22 mouse cellular contexts compared by ENCODE assay signal in the genomic region with DNA sequence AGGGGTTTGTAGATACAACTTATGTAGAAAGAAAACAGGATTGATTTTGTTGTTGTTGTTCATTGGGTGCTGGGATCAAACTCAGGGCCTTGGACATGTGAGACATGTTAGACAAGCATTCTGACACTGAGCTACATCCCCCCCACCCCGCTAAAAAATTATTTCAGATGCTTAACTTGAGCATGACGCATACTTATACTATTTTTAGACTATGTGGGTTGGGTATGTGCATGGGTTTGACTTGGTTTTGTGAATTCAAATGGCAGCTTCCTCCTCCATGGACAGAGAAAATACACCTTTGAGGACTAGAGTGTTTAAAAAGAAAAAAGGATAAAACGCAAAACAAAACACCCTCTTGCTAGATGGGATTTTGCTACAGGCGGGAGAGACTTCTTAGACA. TPM values are rescaled to one million over a fixed set of nuclear protein-coding genes. Genes with fewer than 3 reads are reported as not detected.
A peak's percentile ranks its signal among the peaks of the same experiment; 100 is the strongest.
DNase-seq lines count a peak whose midpoint lies in the region; ATAC-seq lines count a peak whose summit lies in the region.
"Had no signal": no experiment of that assay in that cellular context is flagged by ENCODE, and none has a peak within 500 bp of the region (broad histone marks: within the 10 kb centered on the region; RNA-seq: fewer than 3 reads in every experiment).

No protein-coding gene starts in this region.

- no peak overlapping the region for H3K4me3 ChIP-seq in heart, embryonic 14.5 days (ENCODE audit: control insufficient read depth in 1 of 2, insufficient read depth in 1 of 2, low read depth in 1 of 2, low read length in 2 of 2)
- H3K4me3 ChIP-seq in hindbrain, embryonic 13.5 days: no peak overlapping the region
- H3K4me3 ChIP-seq: embryonic facial prominence, embryonic 10.5 days; erythroblast, embryonic 14.5 days; forebrain, embryonic 10.5 days had no signal

- H3K4me1 ChIP-seq in heart, embryonic 14.5 days (ENCODE audit: control insufficient read depth in 2 of 2, insufficient read depth in 2 of 2, low read length in 2 of 2): peaks cover 22 to 46% of the 10 kb centered on the region in 2 experiments
- H3K4me1 ChIP-seq in hindbrain, embryonic 13.5 days (replicated peaks): no peaks in the 10 kb centered on the region

- no peak overlapping the region for H3K9ac ChIP-seq in heart, embryonic 14.5 days (ENCODE audit: low read length)
- no peak overlapping the region for H3K9ac ChIP-seq in hindbrain, embryonic 13.5 days

- H3K27me3 ChIP-seq in heart, embryonic 14.5 days (ENCODE audit: control insufficient read depth, insufficient read depth, low read length): no peaks in the 10 kb centered on the region
- H3K27me3 ChIP-seq in hindbrain, embryonic 13.5 days: no peaks in the 10 kb centered on the region

- no peaks in the 10 kb centered on the region for H3K36me3 ChIP-seq in heart, embryonic 14.5 days (ENCODE audit: control insufficient read depth, insufficient read depth, low read length)
- no peaks in the 10 kb centered on the region for H3K36me3 ChIP-seq in hindbrain, embryonic 13.5 days
- H3K36me3 ChIP-seq: embryonic facial prominence, embryonic 10.5 days; forebrain, embryonic 10.5 days had no signal

- H3K4me2 ChIP-seq in heart, embryonic 14.5 days (ENCODE audit: low read length): no peak overlapping the region
- no peak overlapping the region for H3K4me2 ChIP-seq in hindbrain, embryonic 13.5 days
- H3K4me2 ChIP-seq: heart, embryonic 11.5 days had no signal

- ATAC-seq in frontal cortex, adult (ENCODE audit: low TSS enrichment): peak; percentile 41; the same call in 1 of the 2 replicates
- ATAC-seq in heart, embryonic 14.5 days (ENCODE audit: insufficient number of reproducible peaks, insufficient read depth, low FRiP score, low read depth): no peak
- ATAC-seq in hindbrain, embryonic 13.5 days (ENCODE audit: low FRiP score): no peak
- ATAC-seq: forebrain, embryonic 14.5 days; hindbrain, embryonic 16.5 days had no signal

- H3K9me3 ChIP-seq in heart, embryonic 14.5 days (ENCODE audit: control insufficient read depth, low read length): no peaks in the 10 kb centered on the region
- no peaks in the 10 kb centered on the region for H3K9me3 ChIP-seq in hindbrain, embryonic 13.5 days
- H3K9me3 ChIP-seq: embryonic facial prominence, embryonic 10.5 days; forebrain, embryonic 10.5 days had no signal

- no peak for DNase-seq in frontal cortex, postnatal 36 days (ENCODE audit: low spot score in 2 of 2)
- DNase-seq in heart, postnatal 4 days: no peak
- peak; percentile 17 for DNase-seq in CD4-positive, CD25-positive, alpha-beta regulatory T cell, adult 2 months (ENCODE audit: low read depth, low spot score)
- peak; percentile 38 for DNase-seq in NIH3T3 (ENCODE audit: low read depth)
- no peak for DNase-seq in gastrocnemius, postnatal 25 days
- DNase-seq: adrenal gland, postnatal 10 days; B cell, adult 2 months; cerebellum, adult 18-20 months; cerebellum, postnatal 10 days; gastrocnemius, postnatal 10 days; kidney, adult 11 months; kidney, adult 9 months had no signal

- WGBS in heart, embryonic 14.5 days: 55% methylated on average over 4 of the region's 4 CpGs
- 94% methylated on average over 4 of the region's 4 CpGs for WGBS in hindbrain, embryonic 13.5 days

- peak overlapping the region; percentile 39 to 76; a peak in 3 of 4 replicates for H3K27ac ChIP-seq in heart, embryonic 14.5 days (replicated peaks in 1 of 2; ENCODE audit: control insufficient read depth in 1 of 2, insufficient read depth in 1 of 2, low read depth in 2 of 2, low read length in 2 of 2)
- H3K27ac ChIP-seq in hindbrain, embryonic 13.5 days: no peak overlapping the region
- H3K27ac ChIP-seq: embryonic facial prominence, embryonic 10.5 days; forebrain, embryonic 10.5 days; kidney, postnatal 0 days had no signal

RNA-seq across cellular contexts. Expression of a gene that starts 26.4 kb away (rescaled TPM):
- 54.9 and 69.5 TPM in 2 replicates for polyA plus RNA-seq in heart, embryonic 14.5 days (2014; fragmentation: Nextera tagmentation; extraction: Ambion mirVana)
- total RNA-seq in heart, postnatal 4 days (2021): 100 to 1,000 TPM; 110 to 113 TPM
- 19.4 and 20.8 TPM in 2 replicates for polyA plus RNA-seq in hindbrain, embryonic 13.5 days (2015; fragmentation: Nextera tagmentation; extraction: Ambion mirVana)
- total RNA-seq in gastrocnemius, postnatal 25 days (2021): 10 to 100 TPM; 51.5 to 63.2 TPM

Comparison
In these comparisons a context has a peak if more than half of its experiments do, and no peak if none do; other contexts are left out.
1. DNase-seq: peak in CD4-positive, CD25-positive, alpha-beta regulatory T cell, adult 2 months (single experiment) and NIH3T3 (single experiment); none in frontal cortex, postnatal 36 days (0 of 2), heart, postnatal 4 days (single experiment) and gastrocnemius, postnatal 25 days (single experiment).